Mouse (Mus musculus): ENCODE results near the gene Mmab. TPM values are rescaled to one million over a fixed set of nuclear protein-coding genes. Genes with fewer than 3 reads are reported as not detected.

Mmab gene
- polyA plus RNA-seq, 1 experiment = 17.0 TPM

- no peak for DNase-seq (ENCODE audit: low spot score)
These were observed 14.1 kb downstream of the Mmab start for GRCm38 (mm10) chr5:114429781-114430180.

GRCm38 (mm10) chr5:114428621-114429020 lies 15.2 kb downstream of the Mmab start:
- no peak for DNase-seq (ENCODE audit: low spot score)

GRCm38 (mm10) chr5:114426732-114427131 lies 17.1 kb downstream of the Mmab start:
- DNase-seq (ENCODE audit: low spot score) = no peak

- no peak for DNase-seq (ENCODE audit: low spot score)
These were observed 19.9 kb downstream of the Mmab start for GRCm38 (mm10) chr5:114423961-114424360.

- no peak for DNase-seq (ENCODE audit: low spot score)
These were observed 21.3 kb downstream of the Mmab start for GRCm38 (mm10) chr5:114422591-114422990.

GRCm38 (mm10) chr5:114421561-114422298 lies 22.1 kb downstream of the Mmab start:
- no peak for DNase-seq (ENCODE audit: low spot score)

- no peak for DNase-seq (ENCODE audit: low spot score)
These were observed 25.3 kb downstream of the Mmab start for GRCm38 (mm10) chr5:114418541-114418940.

- DNase-seq (ENCODE audit: low spot score) = no peak
These were observed 27.0 kb downstream of the Mmab start for GRCm38 (mm10) chr5:114416855-114417254.

- no peak for DNase-seq (ENCODE audit: low spot score)
These were observed 28.3 kb downstream of the Mmab start for GRCm38 (mm10) chr5:114415606-114416005.

- no peak for DNase-seq (ENCODE audit: low spot score)
These were observed 30.7 kb downstream of the Mmab start for GRCm38 (mm10) chr5:114413067-114413735.

- no peak for DNase-seq (ENCODE audit: low spot score)
These were observed 31.4 kb downstream of the Mmab start for GRCm38 (mm10) chr5:114412361-114412998.

GRCm38 (mm10) chr5:114410429-114410828 lies 33.4 kb downstream of the Mmab start:
- DNase-seq (ENCODE audit: low spot score) = no peak

- DNase-seq (ENCODE audit: low spot score) = no peak
These were observed 35.0 kb downstream of the Mmab start for GRCm38 (mm10) chr5:114408846-114409245.

- no peak for DNase-seq (ENCODE audit: low spot score)
These were observed 36.0 kb downstream of the Mmab start for GRCm38 (mm10) chr5:114407810-114408209.

- DNase-seq (ENCODE audit: low spot score) = no peak
These were observed 36.6 kb downstream of the Mmab start for GRCm38 (mm10) chr5:114407269-114407668.

- DNase-seq (ENCODE audit: low spot score) = no peak
These were observed 37.3 kb downstream of the Mmab start for GRCm38 (mm10) chr5:114406592-114406991.

- no peak for DNase-seq (ENCODE audit: low spot score)
These were observed 50.7 kb downstream of the Mmab start for GRCm38 (mm10) chr5:114393169-114393568.

- no peak for DNase-seq (ENCODE audit: low spot score)
These were observed 59.4 kb downstream of the Mmab start for GRCm38 (mm10) chr5:114384448-114384847.

GRCm38 (mm10) chr5:114383184-114383904 lies 60.5 kb downstream of the Mmab start:
- no peak for DNase-seq (ENCODE audit: low spot score)

Data from urinary bladder, adult 2 months (tissue).